Mouse (Mus musculus) midbrain, embryonic 12.5 days (tissue): ENCODE results near the gene Ccnd1. TPM values are rescaled to one million over a fixed set of nuclear protein-coding genes. Genes with fewer than 3 reads are reported as not detected.

Experiments
- ATAC-seq: fragments of 200-750 bp; cut with Nextera tagmentation; 2 replicates; pipeline ENCODE4 v1.8.0; 2017; ENCODE audit warnings: low read depth, moderate TSS enrichment, moderate library complexity; ENCODE audit not compliant: low FRiP score
- H3K27ac ChIP-seq: fragments of 300-500 bp; sonication (generic); replicated peaks from 2 replicates; pipeline ENCODE4 v1.5.1; 2016; ENCODE audit warnings: mild to moderate bottlenecking
- H3K27me3 ChIP-seq: fragments of 300-500 bp; sonication (generic); 2 replicates; pipeline ENCODE4 v1.6.1; 2016; ENCODE audit warnings: mild to moderate bottlenecking
- H3K36me3 ChIP-seq: fragments of 300-500 bp; sonication (generic); 2 replicates; pipeline ENCODE4 v1.6.1; 2016
- H3K4me1 ChIP-seq: fragments of 300-500 bp; sonication (generic); 2 replicates; pipeline ENCODE4 v1.6.1; 2016
- H3K4me2 ChIP-seq: fragments of 300-500 bp; sonication (generic); replicated peaks from 2 replicates; pipeline ENCODE4 v1.6.1; 2016; ENCODE audit warnings: mild to moderate bottlenecking, moderate library complexity
- H3K4me3 ChIP-seq: fragments of 300-500 bp; sonication (generic); 2 replicates; pipeline ENCODE4 v1.5.1; 2016; ENCODE audit warnings: mild to moderate bottlenecking
- H3K9ac ChIP-seq: fragments of 300-500 bp; sonication (generic); replicated peaks from 2 replicates; pipeline ENCODE4 v1.6.1; 2016; ENCODE audit warnings: mild to moderate bottlenecking, moderate library complexity
- H3K9me3 ChIP-seq: fragments of 300-500 bp; sonication (generic); 2 replicates; pipeline ENCODE4 v1.6.1; 2016; ENCODE audit warnings: mild to moderate bottlenecking
- WGBS: fragments of 180-500 bp; shearing (Covaris S2); methylation state at CpG from one replicate; pipeline ENCODE4 v1.1.7; 2016; 5-methylcytosine and 5-hydroxymethylcytosine counted together
- polyA plus RNA-seq: library from polyadenylated mRNA; unstranded; fragments of >200 nt; fragmentation: Nextera tagmentation; extraction: Ambion mirVana; gene quantifications from 2 replicates; pipeline ENCODE4 v1.2.1, GENCODE M21; 2016

Gene Ccnd1
- polyA plus RNA-seq, 1 experiment from 2014 or later = 289 TPM

GRCm38 (mm10) chr7:144964316-144964715, 24.6 kb upstream of the Ccnd1 start:
- Histone ChIP-seq H3K9me3 (no peaks in the 10 kb centered on the region), H3K27ac (no peak overlapping the region), H3K4me3 (no peak overlapping the region), H3K9ac (no peak overlapping the region), H3K36me3 (no peaks in the 10 kb centered on the region), H3K4me2 (no peak overlapping the region), H3K4me1 (no peaks in the 10 kb centered on the region), H3K27me3 (no peaks in the 10 kb centered on the region)
- no peak for ATAC-seq
- WGBS = 88% methylated on average over 4 of the region's 4 CpGs

GRCm38 (mm10) chr7:144963911-144964310, 24.2 kb upstream of the Ccnd1 start:
- Histone ChIP-seq H3K4me1 (no peaks in the 10 kb centered on the region), H3K27ac (no peak overlapping the region), H3K27me3 (no peaks in the 10 kb centered on the region), H3K9me3 (no peaks in the 10 kb centered on the region), H3K9ac (no peak overlapping the region), H3K4me3 (no peak overlapping the region), H3K4me2 (no peak overlapping the region), H3K36me3 (no peaks in the 10 kb centered on the region)
- no peak for ATAC-seq
- WGBS = 88% methylated on average over 1 of the region's 1 CpGs

- no peaks in the 10 kb centered on the region for H3K9me3 ChIP-seq
- H3K27ac ChIP-seq = no peak overlapping the region
- no peaks in the 10 kb centered on the region for H3K36me3 ChIP-seq
- no peaks in the 10 kb centered on the region; the same call in 1 of the 2 replicates for H3K27me3 ChIP-seq
- H3K4me1 ChIP-seq = no peaks in the 10 kb centered on the region
- H3K9ac ChIP-seq = no peak overlapping the region
- WGBS = 63% methylated on average over 12 of the region's 12 CpGs
- H3K4me3 ChIP-seq = no peak overlapping the region
- no peak for ATAC-seq
- H3K4me2 ChIP-seq = no peak overlapping the region
Observed at GRCm38 (mm10) chr7:144958509-144959395, 19.0 kb upstream of the Ccnd1 start.

- H3K27ac ChIP-seq = no peak overlapping the region
- peak overlapping the region; percentile 94 for H3K4me2 ChIP-seq
- no peaks in the 10 kb centered on the region for H3K9me3 ChIP-seq
- H3K4me1 ChIP-seq = peaks cover 41% of the 10 kb centered on the region
- peak overlapping the region; percentile 29 for H3K9ac ChIP-seq
- H3K27me3 ChIP-seq = peaks cover 54% of the 10 kb centered on the region
- H3K4me3 ChIP-seq = peak overlapping the region; percentile 72
- no peaks in the 10 kb centered on the region for H3K36me3 ChIP-seq
- under 1% methylated on average over 45 of the region's 45 CpGs for WGBS
- peak; percentile 8; the same call in 1 of the 2 replicates for ATAC-seq
Observed at GRCm38 (mm10) chr7:144943254-144943653, 3.5 kb upstream of the Ccnd1 start.

GRCm38 (mm10) chr7:144942744-144943135, 3.0 kb upstream of the Ccnd1 start:
- 1% methylated on average over 20 of the region's 20 CpGs for WGBS
- H3K27me3 ChIP-seq = peaks cover 59% of the 10 kb centered on the region
- H3K36me3 ChIP-seq = no peaks in the 10 kb centered on the region
- H3K4me1 ChIP-seq = peaks cover 44% of the 10 kb centered on the region
- H3K4me3 ChIP-seq = peak overlapping the region; percentile 72
- no peak for ATAC-seq
- H3K9ac ChIP-seq = peak overlapping the region; percentile 29
- peak overlapping the region; percentile 94 for H3K4me2 ChIP-seq
- H3K27ac ChIP-seq = peak overlapping the region; percentile 12; the same call in 1 of the 2 replicates
- H3K9me3 ChIP-seq = no peaks in the 10 kb centered on the region

GRCm38 (mm10) chr7:144942071-144942743, 2.5 kb upstream of the Ccnd1 start:
- no peak for ATAC-seq
- peaks cover 59% of the 10 kb centered on the region for H3K27me3 ChIP-seq
- H3K9me3 ChIP-seq = no peaks in the 10 kb centered on the region
- WGBS = under 1% methylated on average over 35 of the region's 35 CpGs
- peaks cover 47% of the 10 kb centered on the region for H3K4me1 ChIP-seq
- H3K4me3 ChIP-seq = peak overlapping the region; percentile 72
- H3K27ac ChIP-seq = peak overlapping the region; percentile 88
- peak overlapping the region; percentile 29 for H3K9ac ChIP-seq
- no peaks in the 10 kb centered on the region; the same call in 1 of the 2 replicates for H3K36me3 ChIP-seq
- peak overlapping the region; percentile 94 for H3K4me2 ChIP-seq

GRCm38 (mm10) chr7:144941242-144941831, 1.6 kb upstream of the Ccnd1 start:
- WGBS = under 1% methylated on average over 39 of the region's 39 CpGs
- Histone ChIP-seq H3K4me1 (peaks cover 56% of the 10 kb centered on the region), H3K4me3 (peak overlapping the region; percentile 72), H3K27me3 (peaks cover 59% of the 10 kb centered on the region), H3K36me3 (peaks cover 8% of the 10 kb centered on the region; the same call in 1 of the 2 replicates), H3K27ac (peak overlapping the region; percentile 88), H3K9me3 (no peaks in the 10 kb centered on the region), H3K4me2 (peak overlapping the region; percentile 94), H3K9ac (peak overlapping the region; percentile 58)
- peak; percentile 63 for ATAC-seq

GRCm38 (mm10) chr7:144940585-144940984, 860 bp upstream of the Ccnd1 start:
- WGBS = under 1% methylated on average over 11 of the region's 11 CpGs
- H3K4me3 ChIP-seq = peak overlapping the region; percentile 72
- peak overlapping the region; percentile 88 for H3K27ac ChIP-seq
- peak overlapping the region; percentile 94 for H3K4me2 ChIP-seq
- H3K4me1 ChIP-seq = peaks cover 63% of the 10 kb centered on the region
- ATAC-seq = no peak
- no peaks in the 10 kb centered on the region for H3K9me3 ChIP-seq
- peaks cover 59% of the 10 kb centered on the region for H3K27me3 ChIP-seq
- peaks cover 16% of the 10 kb centered on the region for H3K36me3 ChIP-seq
- H3K9ac ChIP-seq = peak overlapping the region; percentile 84

GRCm38 (mm10) chr7:144940003-144940571, 362 bp upstream of the Ccnd1 start:
- Histone ChIP-seq H3K4me3 (peak overlapping the region; percentile 72), H3K9me3 (no peaks in the 10 kb centered on the region), H3K27ac (peak overlapping the region; percentile 88), H3K36me3 (peaks cover 21% of the 10 kb centered on the region), H3K4me2 (peak overlapping the region; percentile 94), H3K27me3 (peaks cover 59% of the 10 kb centered on the region), H3K4me1 (peaks cover 65% of the 10 kb centered on the region), H3K9ac (peak overlapping the region; percentile 84)
- peak; percentile 44 for ATAC-seq
- WGBS = under 1% methylated on average over 22 of the region's 22 CpGs

- ATAC-seq = no peak
- H3K4me1 ChIP-seq = peaks cover 65% of the 10 kb centered on the region
- no peaks in the 10 kb centered on the region for H3K9me3 ChIP-seq
- peak overlapping the region; percentile 88 for H3K27ac ChIP-seq
- H3K4me2 ChIP-seq = peak overlapping the region; percentile 94
- WGBS = under 1% methylated on average over 32 of the region's 32 CpGs
- peak overlapping the region; percentile 84 for H3K9ac ChIP-seq
- H3K36me3 ChIP-seq = peaks cover 33% of the 10 kb centered on the region
- H3K27me3 ChIP-seq = peaks cover 49% of the 10 kb centered on the region
- H3K4me3 ChIP-seq = peak overlapping the region; percentile 72
Observed at GRCm38 (mm10) chr7:144938661-144939343, 923 bp downstream of the Ccnd1 start.

- peaks cover 41% of the 10 kb centered on the region for H3K36me3 ChIP-seq
- H3K27ac ChIP-seq = peak overlapping the region; percentile 88
- ATAC-seq = no peak
- H3K4me3 ChIP-seq = peak overlapping the region; percentile 72
- H3K4me1 ChIP-seq = peaks cover 60% of the 10 kb centered on the region
- H3K4me2 ChIP-seq = peak overlapping the region; percentile 94
- WGBS = under 1% methylated on average over 39 of the region's 39 CpGs
- peak overlapping the region; percentile 84 for H3K9ac ChIP-seq
- no peaks in the 10 kb centered on the region for H3K9me3 ChIP-seq
- peaks cover 43% of the 10 kb centered on the region for H3K27me3 ChIP-seq
Observed at GRCm38 (mm10) chr7:144937899-144938517, 1.7 kb downstream of the Ccnd1 start.
